Mouse (Mus musculus): ENCODE data around the gene Hoga1. TPM values are rescaled to one million over a fixed set of nuclear protein-coding genes. Genes with fewer than 3 reads are reported as not detected.
"Not testable (repeated sequence)": the region's sequence is repeated elsewhere in the genome, so short reads cannot be mapped to it uniquely, and the experiment has no call there.

Hoga1 gene
- total RNA-seq, 2 experiments from 2014 or later = 3.4 to 4.2 TPM

- intact Hi-C loops (cut with DNase I) = no loop called here
- DNase-seq (ENCODE audit: low spot score in 2 of 2) = no peak
Observed at GRCm38 (mm10) chr19:42056719-42057409, 11.5 kb downstream of the Hoga1 start.

- intact Hi-C loops (cut with DNase I) = no loop called here
- DNase-seq (ENCODE audit: low spot score in 2 of 2) = peak in 1 of 2 experiments; percentile 26
Observed at GRCm38 (mm10) chr19:42058426-42058825, 13.0 kb downstream of the Hoga1 start.

DNA sequence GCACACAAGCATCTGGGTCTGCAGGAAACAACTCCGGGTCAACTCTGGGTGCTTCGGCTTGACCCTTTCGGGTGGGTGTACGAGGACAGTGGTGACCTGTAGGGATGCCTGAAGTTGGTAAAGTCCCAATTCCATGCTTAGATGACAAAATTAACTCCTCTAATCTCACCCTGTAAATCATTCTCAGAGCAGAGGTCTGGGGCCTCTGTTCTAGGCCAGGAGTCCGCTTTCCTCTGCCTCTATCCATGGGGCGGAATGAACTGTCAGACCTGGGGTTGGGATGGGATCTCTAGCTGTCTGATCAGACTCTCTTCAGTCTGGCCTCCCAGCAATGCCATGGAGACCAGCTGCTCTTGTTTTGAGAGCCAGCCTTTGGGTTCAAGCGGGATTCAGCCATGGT lies 16.0 kb downstream of the Hoga1 start:
- intact Hi-C loops (cut with DNase I) = no loop called here
- DNase-seq (ENCODE audit: low spot score in 2 of 2) = no peak

DNA sequence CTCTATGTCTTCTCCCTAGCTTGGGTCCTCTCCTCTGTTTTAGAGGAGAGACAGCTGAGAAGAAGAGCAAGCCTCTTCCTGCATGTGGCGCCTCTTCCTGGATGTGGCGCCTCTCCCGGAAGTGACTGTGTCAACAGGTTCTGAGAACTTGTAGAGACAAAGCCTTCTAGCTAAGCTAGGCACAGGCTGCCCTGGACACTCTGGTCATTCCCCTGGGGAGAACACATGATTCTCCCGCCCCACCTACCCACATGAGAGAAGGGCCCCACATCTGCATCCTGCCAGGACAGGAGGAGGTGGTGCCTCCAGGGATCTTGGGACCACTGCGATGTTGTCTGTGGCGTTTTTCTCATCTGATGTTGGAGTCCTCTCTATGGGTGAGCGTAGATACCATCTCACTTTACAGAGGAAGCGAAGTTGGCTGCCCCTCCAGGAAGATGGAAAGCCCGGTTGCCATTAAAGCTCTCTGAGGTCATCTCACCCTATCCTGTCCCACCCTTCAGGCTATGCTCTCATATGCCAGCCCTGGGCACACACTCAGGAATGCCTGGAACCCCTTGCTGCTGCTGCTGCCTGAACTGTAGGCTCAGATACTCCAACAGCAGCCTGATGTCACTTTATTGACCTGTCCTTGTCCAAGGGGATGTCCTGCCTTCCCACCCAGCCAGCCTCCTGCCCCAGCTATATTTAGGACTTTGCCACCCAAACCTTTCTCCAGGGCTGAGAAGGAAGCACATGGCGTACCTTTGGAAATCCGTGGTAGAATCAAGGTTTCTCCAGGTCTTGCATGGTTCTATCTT lies 23.2 kb downstream of the Hoga1 start:
- intact Hi-C loops (cut with DNase I) = loop anchor here (1.0 kb wide), 1 partner anchor 33 kb away; the partner anchor contains the start of gene Ankrd2
- DNase-seq (ENCODE audit: low spot score in 2 of 2) = no peak

GRCm38 (mm10) chr19:42069241-42069525 lies 23.8 kb downstream of the Hoga1 start:
- intact Hi-C loops (cut with DNase I) = loop anchor here (1.0 kb wide), 1 partner anchor 34 kb away; the partner anchor contains the start of gene Ankrd2
- no peak for DNase-seq (ENCODE audit: low spot score in 2 of 2)

DNA sequence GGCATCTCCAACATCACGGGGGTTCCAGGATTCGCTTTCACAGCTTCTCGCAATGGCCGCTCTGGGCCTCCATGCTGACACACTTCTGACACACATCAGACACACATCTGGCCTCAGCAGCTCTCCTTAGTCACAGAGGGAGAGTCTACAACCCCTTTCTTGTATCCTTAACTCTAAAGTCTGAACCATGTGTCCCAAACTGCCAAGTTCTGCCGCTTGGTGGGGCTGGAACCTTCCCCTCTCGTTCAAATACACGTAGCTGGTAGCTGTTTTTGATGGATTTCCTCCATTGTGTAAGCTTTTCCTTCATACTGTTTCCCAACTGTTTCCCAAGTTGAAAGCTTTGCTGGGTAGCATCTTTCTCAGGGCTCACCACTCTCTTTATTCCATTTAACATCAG lies 25.8 kb downstream of the Hoga1 start:
- no peak for DNase-seq (ENCODE audit: low spot score in 2 of 2)
- intact Hi-C loops (cut with DNase I) = no loop called here

DNA sequence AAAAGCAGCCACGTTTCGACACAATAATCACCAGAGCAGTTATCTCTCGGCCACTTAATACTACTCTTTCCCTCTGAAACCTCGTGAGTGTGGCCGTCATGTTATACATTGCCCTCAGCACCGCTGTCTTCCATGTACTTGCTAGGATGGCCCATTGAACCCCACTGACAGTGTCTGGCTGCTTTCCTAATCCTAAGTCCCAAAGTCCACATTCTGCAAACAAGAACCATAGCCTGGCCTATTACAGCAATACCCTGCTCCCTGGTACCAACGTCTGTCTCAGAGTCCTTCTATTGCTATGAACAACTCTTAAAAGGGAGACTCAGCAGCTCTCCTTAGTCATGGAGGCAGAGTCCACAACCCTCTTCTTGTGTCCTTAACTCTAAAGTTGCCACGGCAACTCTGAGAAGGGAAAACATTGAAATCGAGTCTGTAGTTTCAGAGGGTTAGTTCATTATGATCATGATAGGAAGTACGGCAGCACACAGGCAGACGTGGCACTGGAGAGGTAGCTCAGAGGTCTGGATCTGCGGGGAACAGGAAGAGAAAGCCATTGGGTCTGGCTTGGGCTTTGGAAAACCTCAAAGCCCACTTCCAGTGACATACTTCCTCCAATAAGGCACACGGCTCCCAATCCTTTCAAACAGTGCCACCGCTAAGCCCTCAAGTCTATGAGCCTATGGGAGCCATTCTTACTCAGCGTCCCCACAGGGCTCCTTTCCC lies 26.6 kb downstream of the Hoga1 start:
- intact Hi-C loops (cut with DNase I) = no loop called here
- no peak for DNase-seq (ENCODE audit: low spot score in 2 of 2)

DNA sequence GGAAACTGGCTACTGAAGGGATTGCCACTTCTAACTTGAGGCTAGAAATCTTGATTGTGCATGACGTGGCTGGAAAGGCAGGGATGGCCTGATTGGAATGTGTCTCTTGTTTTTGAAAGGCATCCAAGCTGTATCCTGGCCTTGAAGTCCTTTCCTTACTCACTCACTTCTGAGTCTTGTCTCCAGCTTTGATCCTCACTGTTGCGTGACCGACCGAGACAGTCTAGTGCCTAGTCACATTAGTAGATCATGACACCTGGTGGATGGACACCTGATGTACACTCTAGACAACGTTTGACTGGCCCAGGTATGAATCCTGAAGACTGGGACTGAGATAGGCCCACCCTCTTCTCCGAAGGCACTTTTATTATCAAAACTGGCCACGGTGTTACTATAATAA lies 27.4 kb downstream of the Hoga1 start:
- intact Hi-C loops (cut with DNase I) = no loop called here
- no peak for DNase-seq (ENCODE audit: low spot score in 2 of 2)

GRCm38 (mm10) chr19:42075051-42075450 lies 29.6 kb downstream of the Hoga1 start:
- no peak for DNase-seq (ENCODE audit: low spot score in 2 of 2)
- intact Hi-C loops (cut with DNase I) = no loop called here

DNA sequence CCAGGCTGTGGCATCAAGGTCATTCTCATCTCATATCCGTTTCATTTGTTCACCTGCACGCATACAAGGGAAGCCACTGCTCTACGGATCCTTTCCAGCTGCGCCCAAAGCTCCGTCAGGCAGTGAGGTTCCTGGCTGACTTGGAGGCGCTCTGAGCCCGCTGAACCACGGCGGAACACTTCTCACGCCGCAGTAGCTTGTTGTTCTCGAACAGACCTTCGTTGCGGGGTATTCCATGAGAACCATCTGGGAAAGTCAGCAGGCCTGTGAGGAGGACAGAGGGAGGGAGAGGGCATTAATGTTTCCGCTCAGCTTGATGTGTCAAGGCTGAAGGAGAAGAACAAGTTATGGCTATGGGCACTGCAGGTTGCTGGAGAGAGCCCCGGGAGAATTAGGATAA lies 30.6 kb downstream of the Hoga1 start:
- intact Hi-C loops (cut with DNase I) = no loop called here
- DNase-seq (ENCODE audit: low spot score in 2 of 2) = no peak

DNA sequence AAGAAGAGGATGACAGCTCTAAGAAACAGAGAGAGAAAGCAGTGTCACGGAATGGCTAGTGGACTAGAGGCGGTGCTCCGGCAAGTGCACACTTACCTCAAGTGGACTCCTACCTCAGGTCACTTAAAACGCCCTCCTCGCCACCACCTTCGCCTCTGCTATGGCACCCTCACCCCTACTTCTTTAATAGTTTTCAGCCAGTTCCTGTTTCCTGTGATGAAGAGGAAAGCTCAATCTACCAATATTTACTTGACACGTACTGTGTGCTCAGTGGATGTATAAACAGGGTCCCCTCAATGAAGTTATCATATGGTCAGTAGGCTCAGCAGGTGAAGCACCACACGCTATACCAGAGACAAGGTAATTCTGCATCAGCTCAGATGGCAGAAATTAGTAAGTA lies 33.2 kb downstream of the Hoga1 start:
- no peak for DNase-seq (ENCODE audit: low spot score in 2 of 2)
- intact Hi-C loops (cut with DNase I) = no loop called here

DNA sequence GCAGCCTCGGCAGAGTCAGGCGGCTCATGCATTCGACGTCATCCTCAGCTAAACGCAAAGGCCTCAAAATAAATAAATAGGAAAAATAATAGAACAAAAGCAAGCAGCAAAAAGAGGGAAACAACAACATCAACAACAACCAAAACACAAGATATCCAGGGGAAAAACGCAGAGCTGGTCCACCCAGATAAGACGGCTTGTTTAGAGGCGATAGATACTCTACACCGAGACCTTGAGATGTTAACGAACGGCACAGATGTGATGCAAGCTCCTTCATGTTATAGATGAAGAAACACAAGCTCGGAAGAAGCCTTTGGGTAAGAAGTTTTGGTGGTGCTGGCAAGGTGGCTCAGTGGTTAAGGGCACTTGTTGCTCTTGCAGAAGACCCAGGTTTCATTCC lies 33.6 kb downstream of the Hoga1 start:
- DNase-seq (ENCODE audit: low spot score in 2 of 2) = no peak
- intact Hi-C loops (cut with DNase I) = no loop called here

- no peak for DNase-seq (ENCODE audit: low spot score in 2 of 2)
- intact Hi-C loops (cut with DNase I) = no loop called here
Observed at GRCm38 (mm10) chr19:42079950-42080349, 34.5 kb downstream of the Hoga1 start.

GRCm38 (mm10) chr19:42080469-42080868 lies 35.1 kb downstream of the Hoga1 start:
- intact Hi-C loops (cut with DNase I) = no loop called here
- DNase-seq (ENCODE audit: low spot score in 2 of 2) = no peak

GRCm38 (mm10) chr19:42081613-42082012 lies 36.2 kb downstream of the Hoga1 start:
- intact Hi-C loops (cut with DNase I); DNase-seq (ENCODE audit: low spot score in 2 of 2): not testable (repeated sequence)

DNA sequence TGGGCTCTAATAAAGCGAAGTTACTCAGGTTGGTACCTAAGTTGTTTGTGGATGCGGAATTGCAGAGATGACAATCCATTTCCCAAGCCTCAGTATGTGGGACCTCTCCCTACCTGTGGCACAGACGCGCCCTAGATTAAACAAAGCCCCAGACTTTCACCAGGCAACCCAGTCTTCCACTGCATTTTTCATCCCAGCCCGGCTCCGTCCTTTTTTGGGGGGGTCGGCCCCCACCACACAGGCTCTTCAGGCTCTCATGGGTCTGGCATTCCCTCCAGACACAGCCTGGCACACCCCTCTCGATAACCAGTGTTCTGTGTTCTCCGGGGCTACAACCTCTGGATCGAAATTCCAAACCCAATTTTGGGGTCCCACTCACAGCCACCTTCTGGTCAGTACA lies 40.3 kb downstream of the Hoga1 start:
- intact Hi-C loops (cut with DNase I) = loop anchor here (5.0 kb wide), 1 partner anchor 82 kb away; no protein-coding TSS in a partner anchor
- DNase-seq (ENCODE audit: low spot score in 2 of 2) = no peak

DNA sequence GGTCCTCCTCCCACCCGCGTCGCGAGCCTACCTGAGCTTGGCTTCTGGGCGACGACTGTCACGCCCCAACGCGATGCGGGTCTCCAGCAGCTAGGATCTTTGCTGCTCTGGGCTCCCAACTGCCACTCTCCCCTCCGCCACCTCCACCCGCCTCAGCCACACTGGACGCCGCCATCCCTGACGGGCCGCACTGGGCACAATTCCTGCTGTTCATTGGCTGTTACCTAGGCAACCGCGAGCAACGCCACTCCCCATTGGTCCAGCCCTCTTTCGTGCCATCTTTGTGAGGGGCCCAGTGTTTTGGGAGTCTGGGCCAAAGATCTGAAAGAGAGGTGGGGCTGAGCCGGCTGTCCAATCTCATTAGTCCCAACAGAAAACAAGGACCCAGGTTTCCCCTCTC lies 40.8 kb downstream of the Hoga1 start, which contains the start of gene Morn4:
TSS of gene Morn4 (minus strand) at position 192 of the 400 bp plus-strand sequence.
- peak; percentile 92 to 94 for DNase-seq (ENCODE audit: low spot score in 2 of 2)
- intact Hi-C loops (cut with DNase I) = loop anchor here (5.0 kb wide), 1 partner anchor 81 kb away; no protein-coding TSS in a partner anchor

GRCm38 (mm10) chr19:42089103-42089747 lies 43.8 kb downstream of the Hoga1 start:
- intact Hi-C loops (cut with DNase I) = loop anchor here (5.0 kb wide), 1 partner anchor 78 kb away; no protein-coding TSS in a partner anchor
- DNase-seq (ENCODE audit: low spot score in 2 of 2) = peak; percentile 42 to 47

DNA sequence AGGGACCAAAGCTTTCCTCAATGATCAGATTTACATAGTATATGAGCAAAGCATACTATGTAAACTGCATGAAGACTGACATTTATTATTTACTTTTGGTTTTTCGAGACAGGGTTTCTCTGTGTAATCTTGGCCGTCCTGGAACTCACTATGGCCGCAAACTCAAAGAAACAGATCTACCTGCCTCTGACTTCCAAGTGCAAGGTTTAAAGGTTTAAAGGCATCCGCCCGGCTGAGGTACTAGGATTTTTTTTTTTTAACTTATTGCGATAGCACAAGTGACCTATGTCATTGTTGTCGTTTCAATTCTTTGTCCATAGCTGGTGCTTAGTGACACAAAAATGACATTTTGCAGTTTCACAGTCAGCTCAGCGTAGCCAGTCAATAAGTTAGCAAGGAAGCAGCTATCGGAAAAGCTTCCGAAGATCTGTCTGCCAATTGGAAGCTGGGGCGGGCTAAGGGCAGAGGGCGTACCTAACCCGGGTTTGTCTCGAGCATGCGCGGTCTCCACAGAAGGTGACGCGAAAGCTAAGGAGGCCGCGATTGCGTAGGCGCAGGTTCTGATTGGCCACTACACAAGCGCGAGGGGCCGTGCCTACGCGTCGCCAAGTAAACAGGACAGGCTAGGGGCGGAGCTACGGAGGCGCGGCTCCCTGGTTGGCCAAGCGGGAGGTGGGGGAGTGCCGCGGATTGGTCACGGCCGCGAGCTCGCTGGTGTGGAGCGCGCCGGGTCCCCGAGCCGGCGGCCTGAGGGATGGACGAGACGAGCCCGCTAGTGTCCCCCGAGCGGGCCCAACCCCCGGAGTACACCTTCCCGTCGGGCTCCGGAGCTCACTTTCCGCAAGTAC lies 44.6 kb downstream of the Hoga1 start, which contains the start of gene Pi4k2a:
TSS of gene Pi4k2a (plus strand) at position 723 of the 848 bp plus-strand sequence.
- DNase-seq (ENCODE audit: low spot score in 2 of 2) = peak; percentile 99
- intact Hi-C loops (cut with DNase I) = loop anchor here (5.0 kb wide), 1 partner anchor 77 kb away; no protein-coding TSS in a partner anchor
